Mouse (Mus musculus) midbrain, embryonic 11.5 days (tissue): ENCODE measurements around the gene Ube2r2. TPM values are rescaled to one million over a fixed set of nuclear protein-coding genes. Genes with fewer than 3 reads are reported as not detected.

Experiments used
- ATAC-seq: fragments of 200-750 bp; cut with Nextera tagmentation; 2 replicates; pipeline ENCODE4 v1.8.0; 2017; ENCODE audit warnings: moderate TSS enrichment, moderate library complexity; ENCODE audit not compliant: low FRiP score
- DNase-seq: peaks from one replicate; pipeline ENCODE4 v3.0.0; 2015; ENCODE audit warnings: low spot score; ENCODE audit errors: missing footprints
- H3K27ac ChIP-seq: fragments of 300-500 bp; sonication (generic); 2 replicates; pipeline ENCODE4 v1.5.1; 2014; ENCODE audit warnings: low read depth, low read length
- H3K27me3 ChIP-seq: fragments of 300-500 bp; sonication (generic); 2 replicates; pipeline ENCODE4 v1.6.1; 2014; ENCODE audit warnings: mild to moderate bottlenecking, low read length, moderate library complexity, mixed read lengths; ENCODE audit not compliant: control insufficient read depth, insufficient read depth
- H3K36me3 ChIP-seq: fragments of 300-500 bp; sonication (generic); 2 replicates; pipeline ENCODE4 v1.6.1; 2014; ENCODE audit warnings: mild to moderate bottlenecking, low read length, moderate library complexity, mixed read lengths; ENCODE audit not compliant: control insufficient read depth, insufficient read depth
- H3K4me1 ChIP-seq: fragments of 300-500 bp; sonication (generic); 2 replicates; pipeline ENCODE4 v1.6.1; 2014; ENCODE audit warnings: low read length; ENCODE audit not compliant: control insufficient read depth, insufficient read depth
- H3K4me2 ChIP-seq: fragments of 300-500 bp; sonication (generic); 2 replicates; pipeline ENCODE4 v1.6.1; 2014; ENCODE audit warnings: mild to moderate bottlenecking, moderate library complexity
- H3K4me3 ChIP-seq: fragments of 300-500 bp; sonication (generic); 2 replicates; pipeline ENCODE4 v1.5.1; 2014; ENCODE audit warnings: low read depth, low read length
- H3K9ac ChIP-seq: fragments of 300-500 bp; sonication (generic); 2 replicates; pipeline ENCODE4 v1.6.1; 2014; ENCODE audit warnings: low read length
- H3K9me3 ChIP-seq: fragments of 300-500 bp; sonication (generic); 2 replicates; pipeline ENCODE4 v1.6.1; 2016; ENCODE audit warnings: low read length; ENCODE audit not compliant: control insufficient read depth
- WGBS: fragments of 180-500 bp; shearing (Covaris S2); extraction: QIAGEN DNeasy Blood & Tissue Kit; methylation state at CpG from one replicate; pipeline ENCODE4 v1.1.7; 2014; 5-methylcytosine and 5-hydroxymethylcytosine counted together
- polyA plus RNA-seq: library from polyadenylated mRNA; unstranded; fragments of >200 nt; fragmentation: Nextera tagmentation; extraction: Ambion mirVana; gene quantifications from 2 replicates; pipeline ENCODE4 v1.2.1, GENCODE M21; 2014

The Ube2r2 gene
- polyA plus RNA-seq, 1 experiment from 2014 or later, result 95.5 TPM

DNA sequence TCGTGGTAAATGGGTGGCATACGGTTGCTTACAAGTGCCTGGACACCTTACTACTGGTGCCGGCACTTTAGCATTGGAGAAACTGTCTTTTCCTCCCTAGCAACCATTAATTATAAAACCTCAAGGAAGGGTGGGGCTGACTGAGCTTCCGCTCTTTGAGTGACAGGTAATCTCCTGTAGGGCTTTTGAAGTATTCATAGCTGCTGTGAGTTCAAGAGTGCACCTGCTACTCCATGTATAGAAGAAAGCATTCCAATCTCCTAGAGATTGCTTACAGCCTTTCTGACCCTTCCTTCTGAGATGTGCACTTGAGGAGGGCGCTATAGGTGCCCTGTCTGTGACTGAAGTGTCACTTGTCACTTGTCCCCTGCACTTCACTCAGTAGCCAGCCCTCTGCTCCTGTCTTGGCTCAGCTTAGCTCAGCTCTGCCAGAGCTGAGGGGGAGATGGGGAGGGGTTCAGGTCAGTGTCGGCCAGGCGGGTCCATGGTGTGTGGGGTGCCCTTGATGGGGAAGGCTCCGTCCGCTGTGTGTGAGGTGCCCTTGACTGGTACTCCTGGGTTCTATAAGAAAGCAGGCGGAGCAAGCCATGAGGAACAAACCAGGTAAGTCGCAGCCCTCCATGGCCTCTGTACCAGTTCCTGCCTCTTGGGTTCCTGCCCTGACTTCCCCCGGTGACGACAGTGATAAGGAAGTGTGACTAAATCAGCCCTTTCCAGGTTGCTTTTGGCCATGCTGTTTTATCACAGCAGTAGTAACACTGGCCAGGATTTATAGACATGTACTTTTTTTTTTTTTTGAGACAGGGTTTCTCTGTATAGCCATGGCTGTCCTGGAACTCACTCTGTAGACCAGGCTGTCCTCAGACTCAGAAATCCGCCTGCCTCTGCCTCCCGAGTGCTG, 44.5 kb downstream of the Ube2r2 start:
- no peak for DNase-seq
- Histone ChIP-seq H3K36me3 (no peaks in the 10 kb centered on the region), H3K4me1 (no peaks in the 10 kb centered on the region), H3K4me3 (no peak overlapping the region), H3K4me2 (no peak overlapping the region), H3K9me3 (no peaks in the 10 kb centered on the region), H3K27me3 (no peaks in the 10 kb centered on the region), H3K27ac (no peak overlapping the region), H3K9ac (no peak overlapping the region)
- WGBS, result 93% methylated on average over 15 of the region's 15 CpGs
- ATAC-seq, result no peak

DNA sequence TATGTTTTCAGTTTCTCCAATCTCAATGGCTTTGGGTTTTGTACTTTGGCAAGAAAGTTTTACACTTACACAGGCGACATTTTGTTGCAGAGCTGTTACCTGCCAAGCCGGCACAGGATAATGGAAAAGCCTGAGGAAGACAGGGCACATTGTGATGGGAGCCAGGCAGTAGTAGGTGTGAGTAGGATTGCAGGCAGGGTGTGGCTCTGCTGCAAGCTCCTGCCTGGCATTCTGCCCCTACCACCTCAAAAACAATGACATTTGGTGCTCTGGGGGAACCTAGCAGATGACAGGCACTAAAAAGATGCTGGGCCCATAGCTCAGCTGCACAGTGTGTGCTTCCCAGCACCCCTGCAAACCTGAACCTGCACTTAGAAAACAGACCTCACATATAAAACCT, 54.3 kb downstream of the Ube2r2 start:
- Histone ChIP-seq H3K27ac (no peak overlapping the region), H3K9me3 (no peaks in the 10 kb centered on the region), H3K4me2 (no peak overlapping the region), H3K27me3 (no peaks in the 10 kb centered on the region), H3K9ac (no peak overlapping the region), H3K36me3 (peaks cover 24% of the 10 kb centered on the region), H3K4me1 (no peaks in the 10 kb centered on the region), H3K4me3 (no peak overlapping the region)
- ATAC-seq, result no peak
- no peak for DNase-seq
- 91% methylated on average over 2 of the region's 2 CpGs for WGBS

DNA sequence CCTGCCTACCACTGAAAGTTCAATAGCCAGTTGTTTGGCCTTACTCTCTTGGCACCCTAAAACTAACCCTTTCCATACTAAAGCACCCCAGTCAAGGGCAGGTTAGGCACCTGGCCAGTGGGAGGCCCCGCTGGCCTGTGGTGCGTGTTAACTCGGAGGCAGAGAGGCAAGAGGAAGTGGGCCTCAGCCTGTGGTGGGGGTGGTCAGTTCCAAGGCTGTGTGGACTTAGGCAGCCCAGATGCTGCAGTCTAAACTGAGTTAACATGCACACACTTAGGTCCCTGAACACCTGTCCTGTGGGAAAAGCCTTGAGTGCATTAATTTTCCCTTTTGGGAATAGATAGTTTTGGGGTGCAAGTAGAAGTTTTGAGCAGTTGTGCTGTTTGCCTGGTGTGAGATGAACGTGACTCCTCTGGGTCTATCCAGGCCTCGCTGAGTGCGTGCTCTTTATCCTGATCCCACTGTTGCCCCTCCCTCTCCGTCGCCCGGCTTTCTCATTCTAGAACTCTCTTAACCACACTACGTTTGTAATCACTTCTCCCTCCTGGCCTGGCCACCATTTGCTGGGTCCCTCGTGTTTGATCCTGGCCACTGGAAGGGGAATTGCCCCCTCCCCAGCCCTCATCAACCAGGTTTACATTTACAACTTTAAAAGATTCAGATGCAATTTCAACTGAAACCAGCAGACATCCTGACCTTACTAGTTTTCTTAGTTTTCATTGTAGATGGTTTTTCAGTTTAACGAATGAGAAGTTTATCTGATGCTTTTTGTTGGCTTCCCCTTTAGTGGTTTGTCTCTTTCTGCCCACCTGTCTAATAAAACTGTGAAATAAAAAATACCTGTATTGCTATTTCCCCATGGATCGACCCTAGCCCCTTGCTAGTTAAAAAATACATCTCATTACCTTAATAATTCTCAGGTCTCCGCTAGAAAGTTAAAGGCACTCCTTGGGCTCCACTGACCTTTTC, 57.3 kb downstream of the Ube2r2 start:
- Histone ChIP-seq H3K4me1 (no peaks in the 10 kb centered on the region), H3K4me2 (no peak overlapping the region), H3K9ac (no peak overlapping the region), H3K27ac (no peak overlapping the region), H3K36me3 (peaks cover 43% of the 10 kb centered on the region), H3K4me3 (no peak overlapping the region), H3K27me3 (no peaks in the 10 kb centered on the region), H3K9me3 (no peaks in the 10 kb centered on the region)
- WGBS, result 75% methylated on average over 14 of the region's 14 CpGs
- ATAC-seq (no peak), DNase-seq (no peak)

DNA sequence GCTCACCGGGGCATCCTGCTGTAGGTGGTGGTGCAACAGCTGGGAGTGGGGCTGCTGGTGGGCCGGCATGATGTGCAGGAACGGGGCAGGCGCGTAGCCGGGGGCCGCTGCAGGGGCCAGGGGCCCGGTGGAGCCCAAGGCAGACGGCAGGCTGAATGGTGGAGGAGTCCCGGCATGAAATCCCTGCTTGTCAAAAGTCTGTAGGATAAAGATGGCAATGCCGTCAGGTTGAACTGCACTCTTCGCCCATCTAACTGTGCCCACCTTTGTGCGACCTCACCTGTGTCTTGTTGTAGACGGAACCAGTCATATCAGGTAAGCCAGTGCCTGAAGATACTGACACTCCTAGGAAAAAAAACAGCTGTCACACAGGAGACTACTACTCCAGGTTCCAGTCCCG, 59.8 kb downstream of the Ube2r2 start:
- DNase-seq (no peak), ATAC-seq (no peak)
- Histone ChIP-seq H3K9me3 (no peaks in the 10 kb centered on the region), H3K9ac (no peak overlapping the region), H3K36me3 (peaks cover 50% of the 10 kb centered on the region), H3K4me3 (no peak overlapping the region), H3K4me2 (no peak overlapping the region), H3K27me3 (no peaks in the 10 kb centered on the region), H3K27ac (no peak overlapping the region), H3K4me1 (no peaks in the 10 kb centered on the region)
- WGBS, result 92% methylated on average over 15 of the region's 15 CpGs

DNA sequence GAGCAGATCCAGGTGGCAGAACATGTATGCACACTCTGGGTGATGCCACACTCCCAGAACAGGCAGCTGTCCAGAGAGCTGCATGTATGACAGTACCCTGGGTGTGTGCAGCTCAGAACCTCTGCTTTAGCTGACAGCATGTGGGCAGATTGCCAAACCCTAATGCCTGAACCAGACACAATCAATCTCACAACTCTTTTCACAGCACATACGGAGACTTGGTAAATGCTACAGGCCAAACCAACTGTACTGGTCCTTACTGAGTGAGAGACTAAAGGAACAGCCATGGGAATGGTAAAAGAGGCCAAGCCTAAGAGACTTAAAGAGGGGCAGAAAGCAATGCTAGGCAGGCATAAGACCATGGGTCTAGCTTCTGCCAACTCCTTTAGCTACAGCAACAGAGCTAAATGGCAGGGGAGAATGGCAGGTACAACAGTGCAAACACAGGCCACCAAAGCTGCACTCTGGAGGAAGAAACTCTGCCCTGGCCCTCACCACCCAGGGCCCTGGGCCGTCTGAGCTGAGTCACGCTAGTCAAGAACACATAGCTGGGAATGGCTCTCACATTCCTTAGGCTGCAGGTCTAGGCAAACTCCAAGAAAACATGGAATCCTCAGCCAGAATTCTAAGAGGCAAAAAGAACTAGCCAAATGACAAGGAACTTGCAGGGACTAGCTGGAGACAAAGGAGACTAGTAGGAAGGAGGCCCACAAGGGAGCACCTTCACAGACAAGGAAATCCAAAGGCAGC, 61.5 kb downstream of the Ube2r2 start:
- DNase-seq, result no peak
- no peak for ATAC-seq
- H3K27ac ChIP-seq, result no peak overlapping the region
- peaks cover 56% of the 10 kb centered on the region for H3K36me3 ChIP-seq
- no peak overlapping the region for H3K9ac ChIP-seq
- 85% methylated on average over 3 of the region's 3 CpGs for WGBS
- no peak overlapping the region for H3K4me2 ChIP-seq
- no peaks in the 10 kb centered on the region for H3K27me3 ChIP-seq
- no peak overlapping the region for H3K4me3 ChIP-seq
- no peaks in the 10 kb centered on the region for H3K4me1 ChIP-seq
- no peaks in the 10 kb centered on the region for H3K9me3 ChIP-seq

DNA sequence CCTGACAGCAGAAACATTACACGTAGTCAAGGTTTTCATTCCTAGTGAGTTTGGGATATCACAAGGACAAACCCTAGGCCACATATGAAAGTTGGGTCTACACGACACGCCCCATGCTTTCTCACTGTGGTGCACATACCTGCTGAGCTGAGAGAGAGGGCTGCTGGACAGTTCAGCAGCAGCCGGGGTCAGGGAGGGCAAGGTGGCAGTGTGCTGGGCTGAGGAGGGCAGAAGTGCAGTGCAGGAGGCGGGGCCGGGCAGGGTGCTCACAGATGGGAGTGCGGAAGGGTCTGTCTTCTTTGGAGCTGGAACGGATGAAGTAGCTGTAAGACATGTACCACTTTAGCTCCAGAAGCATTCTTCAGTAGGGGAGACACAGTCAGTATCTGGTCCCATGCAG, 66.6 kb downstream of the Ube2r2 start:
- Histone ChIP-seq H3K36me3 (peaks cover 53% of the 10 kb centered on the region), H3K27me3 (no peaks in the 10 kb centered on the region), H3K27ac (no peak overlapping the region), H3K9me3 (no peaks in the 10 kb centered on the region), H3K4me2 (no peak overlapping the region), H3K9ac (no peak overlapping the region), H3K4me3 (no peak overlapping the region), H3K4me1 (no peaks in the 10 kb centered on the region)
- no peak for DNase-seq
- WGBS, result 94% methylated on average over 8 of the region's 8 CpGs
- ATAC-seq, result no peak

DNA sequence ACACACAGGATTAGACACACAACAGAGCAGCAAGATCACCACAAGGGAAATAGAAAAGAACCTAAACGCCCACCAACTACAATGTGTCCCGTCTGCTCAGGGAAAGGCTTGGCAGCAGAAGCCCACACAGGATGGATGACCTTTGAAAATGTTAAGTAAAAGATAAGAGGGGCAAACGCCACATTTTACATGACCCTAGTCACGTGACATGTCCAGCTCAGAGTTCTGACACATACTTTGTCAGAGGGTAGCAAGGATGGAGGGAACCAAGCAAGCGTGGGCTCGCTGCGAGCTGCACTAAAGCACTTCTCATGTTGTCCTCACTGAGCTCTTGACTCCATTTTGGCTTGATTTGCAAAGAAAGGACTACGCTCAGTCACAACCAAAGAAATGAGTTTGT, 70.2 kb downstream of the Ube2r2 start:
- Histone ChIP-seq H3K4me2 (no peak overlapping the region), H3K4me1 (no peaks in the 10 kb centered on the region), H3K36me3 (peaks cover 48% of the 10 kb centered on the region), H3K9ac (no peak overlapping the region), H3K9me3 (no peaks in the 10 kb centered on the region), H3K27me3 (no peaks in the 10 kb centered on the region), H3K27ac (no peak overlapping the region), H3K4me3 (no peak overlapping the region)
- DNase-seq (no peak), ATAC-seq (no peak)
- WGBS, result 92% methylated on average over 8 of the region's 8 CpGs

DNA sequence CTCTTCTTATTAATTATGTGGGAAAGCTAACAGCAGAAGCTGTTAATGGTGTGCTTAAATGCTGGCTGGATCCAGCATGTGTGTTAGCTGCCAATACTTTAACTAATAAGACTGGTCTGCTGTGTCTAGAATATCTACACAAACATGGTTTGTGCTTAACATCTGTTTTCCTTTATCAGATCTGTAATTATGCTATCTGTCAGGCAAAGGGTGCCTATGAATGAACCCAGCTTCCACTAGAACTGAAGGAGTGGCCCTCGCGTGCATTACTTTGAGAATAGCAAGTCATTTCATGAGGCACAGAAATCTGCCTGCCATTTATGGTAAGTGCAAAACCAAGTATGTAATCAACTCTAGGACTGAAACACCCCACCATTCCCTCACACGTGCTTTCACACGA, 72.5 kb downstream of the Ube2r2 start:
- H3K4me3 ChIP-seq, result no peak overlapping the region
- no peak overlapping the region for H3K27ac ChIP-seq
- H3K27me3 ChIP-seq, result no peaks in the 10 kb centered on the region
- ATAC-seq, result no peak
- WGBS, result 98% methylated on average over 4 of the region's 4 CpGs
- no peak for DNase-seq
- H3K36me3 ChIP-seq, result peaks cover 40% of the 10 kb centered on the region
- no peaks in the 10 kb centered on the region for H3K9me3 ChIP-seq
- no peak overlapping the region for H3K4me2 ChIP-seq
- H3K9ac ChIP-seq, result no peak overlapping the region
- H3K4me1 ChIP-seq, result no peaks in the 10 kb centered on the region
